Mouse (Mus musculus): ENCODE data around the gene Ankrd13b.

- TF ChIP-seq CTCF (IDR thresholded peaks at IDR 0.05; ENCODE audit: extremely low read depth, insufficient read depth, insufficient read length, insufficient replicate concordance) (no peak), POLR2A (IDR thresholded peaks at IDR 0.05; ENCODE audit: low read depth, low read length) (no peak)
Observed at GRCm38 (mm10) chr11:77495507-77495906, 6.0 kb upstream of the Ankrd13b start.

Measured in spleen, adult 2 months (tissue).